Mouse (Mus musculus) kidney, postnatal 10 days (tissue): ENCODE results near the gene Cmtr1.
"Not testable (repeated sequence)": the region's sequence is repeated elsewhere in the genome, so short reads cannot be mapped to it uniquely, and the experiment has no call there.

Experiments
- DNase-seq: peaks from one replicate; pipeline ENCODE4 v3.0.0; 2021; ENCODE audit warnings: mixed read lengths

Gene Cmtr1

DNA sequence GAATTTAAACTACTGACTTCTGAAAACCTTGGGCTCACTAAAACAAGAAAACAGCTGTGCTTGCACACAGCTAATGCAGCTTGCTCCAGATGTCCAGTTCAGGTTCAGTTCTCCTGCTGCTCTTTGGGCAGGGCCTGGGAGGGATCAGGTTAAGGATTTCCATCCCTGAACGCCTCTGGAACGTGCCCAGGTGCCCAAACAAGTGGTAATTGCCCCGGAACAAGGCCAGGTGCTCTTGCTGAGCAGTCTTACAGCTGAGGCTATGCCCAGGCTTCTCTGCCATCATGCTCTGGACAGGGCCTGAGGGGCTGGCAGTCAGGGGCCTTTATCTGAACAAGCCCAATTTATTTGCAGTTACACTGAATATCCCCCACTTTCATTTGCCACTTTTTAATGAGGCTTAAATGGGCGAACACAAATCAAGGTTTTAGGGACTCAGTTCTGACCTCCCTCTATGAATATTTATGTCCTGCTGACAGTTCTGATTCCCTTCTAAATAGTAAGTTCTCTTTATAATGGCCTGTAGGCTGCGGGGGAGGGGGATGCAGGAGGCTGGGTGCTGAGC lies 46.7 kb downstream of the Cmtr1 start:
- DNase-seq, result no peak

DNA sequence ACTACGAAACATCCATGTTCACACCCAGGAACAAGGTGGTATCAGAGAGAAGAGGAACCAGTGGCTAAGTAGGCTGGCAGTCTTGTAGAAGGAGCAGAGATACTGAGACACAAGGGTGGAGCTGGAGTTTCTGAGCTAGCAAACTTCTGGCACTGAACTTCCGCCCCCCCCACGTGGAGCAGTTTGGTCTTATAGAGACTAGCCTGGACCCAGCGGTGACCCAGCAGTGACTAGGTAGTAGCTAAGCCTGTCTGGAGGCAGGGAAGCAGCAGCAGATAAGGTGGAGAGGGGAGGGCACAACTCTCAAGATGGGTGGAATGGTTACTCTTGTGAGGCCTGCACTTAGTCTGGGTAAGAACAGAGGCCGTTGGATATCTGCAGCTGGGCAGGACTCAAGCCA lies 48.4 kb downstream of the Cmtr1 start:
- DNase-seq, result no peak

DNA sequence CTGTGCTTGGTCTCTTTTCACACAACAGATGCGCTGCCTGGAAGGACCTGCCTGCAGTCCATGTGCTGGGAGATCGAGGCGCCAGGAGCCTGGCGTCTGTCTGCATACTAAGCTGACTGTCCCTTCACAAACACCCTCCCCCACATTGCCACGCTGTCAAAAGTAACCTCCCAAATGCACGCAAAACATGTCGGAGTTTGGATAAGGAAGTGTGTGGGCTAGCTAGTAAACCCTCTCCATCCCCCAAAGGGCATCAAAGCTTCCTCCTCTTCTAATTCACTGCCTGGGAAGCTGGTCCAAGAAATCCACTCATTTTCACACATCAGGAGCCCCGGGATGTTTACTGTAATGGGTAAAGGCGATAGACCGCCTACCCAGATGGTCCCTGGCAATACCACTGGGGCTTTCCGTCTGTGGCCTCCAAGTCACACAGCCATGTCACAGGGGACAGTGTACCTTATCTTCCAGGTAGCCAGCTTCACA lies 50.2 kb downstream of the Cmtr1 start:
- no peak for DNase-seq

DNA sequence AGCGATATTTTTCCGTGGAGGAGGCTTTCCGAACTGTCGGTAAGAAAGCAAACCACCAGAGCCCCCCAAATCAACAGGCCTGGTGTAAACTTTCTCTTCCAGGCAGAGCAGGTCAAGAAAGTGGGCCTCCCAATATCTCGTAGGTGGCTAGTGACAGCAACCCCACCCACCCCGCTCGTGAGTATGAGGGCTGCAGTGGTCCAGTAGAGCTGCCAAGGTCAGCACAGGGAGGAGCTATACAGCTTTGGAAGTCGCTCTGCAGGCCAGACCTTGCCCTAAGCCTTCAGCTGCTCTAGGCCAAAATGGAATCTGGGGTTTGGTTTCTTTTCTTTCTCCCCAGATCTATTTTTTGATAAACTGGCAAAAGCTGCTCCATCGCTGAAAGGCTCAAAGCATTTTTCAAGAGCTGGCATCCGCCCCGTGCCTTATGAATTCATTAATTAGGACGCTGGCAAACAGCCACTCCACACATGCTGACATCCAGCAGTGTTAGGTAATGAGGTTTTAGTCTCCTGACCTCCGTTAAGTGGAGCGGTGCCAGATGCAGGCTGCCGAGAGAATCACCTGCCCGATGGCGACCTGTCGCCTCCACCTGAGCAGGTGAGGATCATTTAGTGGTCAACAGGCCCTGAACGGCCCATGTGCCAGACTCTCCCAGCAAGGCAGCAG lies 50.8 kb downstream of the Cmtr1 start:
- peak; percentile 77 for DNase-seq

DNA sequence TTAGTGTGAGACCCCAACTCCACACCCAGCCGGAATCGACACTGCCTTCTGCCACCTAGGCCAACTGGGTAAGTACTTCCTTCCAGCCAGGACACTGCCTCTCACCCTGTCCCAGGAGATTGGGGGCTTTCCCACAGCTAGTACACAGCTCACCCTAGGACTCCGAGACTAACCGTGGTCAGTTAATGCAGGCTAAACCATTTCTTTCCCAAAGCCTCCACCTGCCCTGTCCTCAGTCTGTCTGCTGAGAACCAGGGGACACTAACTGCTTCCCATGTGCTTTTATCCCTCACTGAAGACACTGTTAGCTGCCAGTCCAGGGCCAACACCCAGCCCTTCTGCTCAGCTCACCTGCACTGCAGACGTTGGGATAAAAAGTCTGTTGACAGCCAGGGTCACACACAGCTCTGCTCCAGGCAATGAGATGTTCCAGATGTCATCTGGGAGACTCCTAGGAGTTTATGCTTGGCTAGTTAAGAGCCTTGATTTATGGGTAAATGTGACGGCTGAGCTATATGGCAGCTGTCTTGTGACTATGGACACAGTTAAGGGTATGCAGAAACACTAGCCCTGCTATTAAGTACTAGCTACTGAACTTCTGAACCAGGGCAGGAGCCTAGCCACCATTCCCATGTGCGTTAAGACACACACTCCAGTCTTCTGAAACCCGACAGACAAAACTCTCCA lies 51.5 kb downstream of the Cmtr1 start:
- no peak for DNase-seq

DNA sequence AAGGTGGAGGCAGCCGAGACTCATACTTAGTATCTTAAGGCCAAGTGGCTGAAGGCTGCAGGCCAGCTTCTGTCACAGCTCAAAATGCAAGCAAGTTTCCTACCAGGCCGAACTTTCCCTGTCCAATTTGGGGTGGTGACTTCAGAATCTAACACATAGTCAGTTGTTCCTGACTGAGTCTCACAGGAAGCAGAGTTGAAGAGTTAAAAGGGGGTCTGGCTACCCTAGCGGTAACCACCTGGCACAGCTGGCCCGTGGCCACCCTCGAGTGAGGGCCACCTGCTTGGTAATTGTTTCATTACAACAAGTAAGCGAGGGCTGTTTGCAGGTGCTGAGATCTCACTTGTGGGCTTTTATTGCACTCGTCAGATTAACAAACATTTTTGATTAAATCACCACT lies 52.2 kb downstream of the Cmtr1 start:
- DNase-seq, result no peak

DNA sequence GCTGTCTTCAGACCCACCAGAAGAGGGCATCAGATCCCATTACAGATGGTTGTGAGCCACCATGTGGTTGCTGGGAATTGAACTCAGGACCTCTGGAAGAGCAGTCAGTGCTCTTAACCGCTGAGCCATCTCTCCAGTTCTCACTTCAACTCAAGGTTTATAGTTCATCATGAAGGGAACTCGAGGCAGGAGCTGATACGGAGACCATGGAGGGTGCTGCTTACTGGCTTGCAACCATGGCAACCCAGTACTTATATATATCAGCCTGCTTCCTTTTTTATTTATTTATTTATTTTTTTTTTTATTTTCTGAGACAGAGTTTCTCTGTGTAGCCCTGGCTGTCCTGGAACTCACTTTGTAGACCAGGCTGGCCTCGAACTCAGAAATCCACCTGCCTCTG lies 53.3 kb downstream of the Cmtr1 start:
- DNase-seq, result not testable (repeated sequence)

DNA sequence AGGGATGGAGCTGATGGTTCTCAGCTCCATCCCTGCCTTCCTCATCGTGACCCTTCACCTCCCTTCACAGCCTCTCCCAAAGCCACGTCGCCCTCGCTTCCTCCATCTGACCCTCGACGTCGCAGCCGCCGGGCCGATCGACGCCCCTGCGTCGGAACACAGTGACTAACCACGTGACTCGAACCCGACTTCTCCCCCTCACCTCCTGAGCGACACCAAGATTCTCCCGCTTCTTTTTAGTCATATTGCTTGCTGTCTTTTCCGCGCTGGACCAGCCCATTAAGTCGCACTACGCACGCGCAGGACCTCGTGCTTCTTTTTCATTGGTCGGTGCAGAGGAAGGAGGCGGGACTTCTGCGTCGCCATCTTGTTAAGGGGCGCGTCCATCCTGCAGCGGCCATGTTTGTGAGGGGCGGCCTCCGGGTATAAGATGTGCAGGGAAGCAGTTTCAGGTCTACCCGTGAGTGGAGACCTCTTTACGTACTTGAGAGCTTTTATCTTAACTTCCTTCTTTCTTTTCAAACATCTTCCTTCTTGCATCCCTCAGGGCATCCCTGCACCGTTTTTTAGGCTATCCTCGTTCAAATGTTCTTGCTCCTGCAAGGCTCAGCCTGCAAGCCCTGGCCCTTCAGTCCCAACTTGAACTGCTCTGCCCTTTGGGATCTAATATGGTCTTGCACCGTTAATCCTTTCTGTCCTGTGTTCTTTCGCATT lies 56.5 kb downstream of the Cmtr1 start, which contains the start of gene Ccdc167:
Gene Ccdc167 (minus strand): TSS at position 313 of the 714 bp plus-strand sequence.
- DNase-seq, result peak; percentile 96

DNA sequence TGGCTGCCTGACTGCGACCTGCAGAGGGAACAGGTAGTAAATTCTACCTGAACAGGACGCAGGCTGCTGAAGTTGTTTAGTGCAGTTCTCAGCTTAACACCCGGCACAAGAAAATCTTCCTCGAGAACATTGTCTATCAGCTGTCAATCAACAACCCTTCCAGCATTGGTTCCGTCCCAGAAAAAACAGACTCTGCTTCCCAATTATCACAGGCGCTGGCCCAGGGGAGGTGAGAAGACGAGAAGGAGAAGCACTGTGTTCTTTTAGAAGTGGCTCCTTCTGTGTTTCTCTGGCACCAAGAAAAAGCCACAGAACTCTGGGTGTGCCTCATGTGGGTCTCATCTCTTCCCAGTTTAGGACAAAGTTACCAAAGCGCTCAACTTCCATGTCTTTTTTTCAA lies 58.3 kb downstream of the Cmtr1 start:
- DNase-seq, result no peak

DNA sequence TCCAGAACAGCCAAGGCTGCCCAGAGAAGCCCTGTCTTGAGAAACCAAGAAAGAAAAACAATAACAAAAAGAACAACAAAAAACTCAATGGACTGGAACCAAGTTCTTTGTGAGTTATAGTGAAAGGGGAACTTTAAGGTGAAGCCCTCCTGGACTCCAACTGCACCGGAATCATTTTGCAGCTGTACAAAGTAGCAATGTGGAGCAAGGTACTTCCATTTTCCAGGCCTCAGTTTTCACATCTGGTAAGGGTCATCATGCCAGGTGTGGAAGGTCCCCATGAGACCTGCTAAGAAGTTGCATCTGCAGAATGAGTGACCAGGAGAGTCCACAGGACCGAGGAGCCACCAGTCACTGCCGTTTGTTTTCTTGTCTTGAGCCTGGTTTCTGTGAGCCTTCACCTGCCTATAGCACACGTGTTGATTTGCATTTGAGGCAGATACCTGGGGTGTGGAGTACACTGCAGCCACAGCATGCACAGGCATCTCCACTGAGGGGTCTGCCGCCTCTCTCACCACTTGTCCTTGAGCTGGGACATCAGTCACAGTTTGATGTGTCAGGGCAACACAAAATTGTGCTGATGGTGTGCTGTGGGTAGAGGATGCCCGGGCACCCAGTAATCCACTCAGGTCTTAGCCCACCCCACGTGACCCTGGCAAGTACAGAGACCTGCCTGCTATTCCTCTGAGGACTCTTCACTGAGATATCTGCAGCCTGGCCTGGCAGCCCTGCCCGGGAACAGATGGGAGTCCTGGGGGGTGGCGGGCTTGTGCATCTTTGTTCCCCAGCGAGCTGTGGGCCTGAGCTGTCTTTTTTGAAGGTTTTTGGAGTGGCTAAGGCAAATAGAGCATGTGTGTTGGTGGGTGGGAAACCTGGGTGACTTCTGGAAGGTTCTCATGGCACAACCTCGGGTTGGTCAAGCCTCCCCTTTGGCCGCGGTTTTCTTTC lies 59.5 kb downstream of the Cmtr1 start:
- DNase-seq, result no peak

DNA sequence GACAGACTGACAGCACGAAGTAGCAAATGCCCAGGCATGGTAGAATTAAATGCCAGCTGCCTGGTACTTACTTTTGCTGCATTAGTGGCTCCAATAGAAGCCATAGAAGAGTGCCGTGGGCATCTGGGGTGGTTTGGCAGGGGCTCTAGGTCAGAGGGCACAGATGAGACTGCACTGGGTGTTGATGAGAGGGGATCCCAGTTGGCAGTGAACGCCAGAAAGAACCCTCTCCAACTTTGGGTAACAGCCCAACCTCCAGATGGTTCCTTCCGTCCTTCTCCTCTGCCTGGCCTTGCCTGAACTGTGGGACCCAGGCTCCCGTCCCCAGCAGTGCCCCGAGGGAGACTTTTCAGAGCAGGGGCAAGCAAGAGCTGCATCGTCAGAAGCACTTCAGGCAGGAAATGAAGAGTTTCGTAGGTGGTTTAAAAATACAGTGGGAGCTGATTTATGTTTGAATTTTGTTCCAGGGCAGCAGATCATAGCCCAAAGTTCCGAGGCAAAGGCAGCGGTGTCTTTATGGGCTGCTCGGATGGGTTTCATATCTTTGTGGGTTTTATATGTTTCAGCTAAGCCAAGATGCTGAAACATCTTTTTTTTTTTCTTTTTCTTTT lies 60.5 kb downstream of the Cmtr1 start:
- no peak for DNase-seq

DNA sequence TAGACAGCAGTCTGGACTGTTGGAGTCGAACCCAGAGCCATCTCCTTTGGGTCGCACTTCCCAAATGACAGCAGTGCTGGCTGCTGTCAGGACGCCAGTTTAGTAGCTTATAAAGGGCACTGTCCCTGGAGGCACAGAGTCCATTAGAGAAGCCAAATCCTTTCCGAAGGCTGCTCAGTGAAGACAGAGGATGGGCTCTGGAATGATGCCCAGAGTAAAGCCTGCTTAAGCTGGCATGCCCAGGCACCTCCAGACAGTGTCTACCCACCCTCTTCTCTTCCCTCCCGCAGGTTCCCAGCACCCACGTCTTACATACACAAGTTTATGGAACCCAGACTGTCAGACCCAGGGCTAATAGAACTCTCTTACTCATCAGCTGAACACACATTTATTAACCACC lies 64.2 kb downstream of the Cmtr1 start:
- no peak for DNase-seq

DNA sequence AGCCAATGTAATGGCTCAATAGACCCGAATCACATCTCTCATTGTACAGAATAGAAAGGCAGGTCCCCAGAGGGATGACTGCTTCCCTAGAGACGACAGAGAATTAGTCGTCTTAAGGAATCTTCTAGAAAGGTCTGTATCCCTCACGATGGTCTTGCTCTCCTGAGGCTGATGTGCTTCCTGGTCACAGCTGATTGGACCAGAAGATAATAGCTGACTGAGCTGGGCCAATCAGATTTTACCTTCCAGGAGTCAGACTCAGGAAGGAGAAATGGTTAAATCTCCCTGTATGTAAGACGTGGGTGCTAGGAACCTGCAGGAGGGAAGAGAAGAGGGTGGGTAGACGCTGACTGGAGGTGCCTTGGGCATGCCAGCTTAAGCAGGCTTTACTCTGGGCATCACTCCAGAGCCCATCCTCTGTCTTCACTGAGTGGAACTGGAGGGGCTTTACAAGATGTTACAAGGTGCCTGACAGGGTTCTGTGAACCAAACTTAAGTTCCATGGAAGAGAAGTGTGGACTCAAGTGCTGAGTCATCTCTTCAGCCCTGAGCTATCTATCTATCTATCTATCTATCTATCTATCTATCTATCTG lies 64.7 kb downstream of the Cmtr1 start:
- DNase-seq, result no peak

DNA sequence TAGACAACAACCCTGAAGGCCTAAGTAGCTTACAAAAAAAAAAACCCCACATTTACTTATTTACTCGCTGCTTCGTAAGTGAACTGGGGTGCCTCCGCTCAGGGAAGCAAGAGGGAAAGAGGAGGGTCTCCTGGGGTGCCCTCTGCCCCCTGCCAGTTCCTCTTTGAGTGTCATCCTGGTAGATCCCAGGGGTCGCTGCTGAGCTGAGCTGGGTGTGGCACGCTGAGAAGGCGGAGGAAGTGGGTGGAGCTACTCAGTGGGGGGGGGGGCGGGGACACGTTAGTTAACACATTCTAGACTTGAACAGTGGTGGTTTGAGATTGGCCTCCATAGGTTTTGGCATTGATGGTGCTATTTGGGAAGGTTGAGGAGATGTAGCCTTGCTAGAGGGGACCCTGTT lies 67.7 kb downstream of the Cmtr1 start:
- no peak for DNase-seq

DNA sequence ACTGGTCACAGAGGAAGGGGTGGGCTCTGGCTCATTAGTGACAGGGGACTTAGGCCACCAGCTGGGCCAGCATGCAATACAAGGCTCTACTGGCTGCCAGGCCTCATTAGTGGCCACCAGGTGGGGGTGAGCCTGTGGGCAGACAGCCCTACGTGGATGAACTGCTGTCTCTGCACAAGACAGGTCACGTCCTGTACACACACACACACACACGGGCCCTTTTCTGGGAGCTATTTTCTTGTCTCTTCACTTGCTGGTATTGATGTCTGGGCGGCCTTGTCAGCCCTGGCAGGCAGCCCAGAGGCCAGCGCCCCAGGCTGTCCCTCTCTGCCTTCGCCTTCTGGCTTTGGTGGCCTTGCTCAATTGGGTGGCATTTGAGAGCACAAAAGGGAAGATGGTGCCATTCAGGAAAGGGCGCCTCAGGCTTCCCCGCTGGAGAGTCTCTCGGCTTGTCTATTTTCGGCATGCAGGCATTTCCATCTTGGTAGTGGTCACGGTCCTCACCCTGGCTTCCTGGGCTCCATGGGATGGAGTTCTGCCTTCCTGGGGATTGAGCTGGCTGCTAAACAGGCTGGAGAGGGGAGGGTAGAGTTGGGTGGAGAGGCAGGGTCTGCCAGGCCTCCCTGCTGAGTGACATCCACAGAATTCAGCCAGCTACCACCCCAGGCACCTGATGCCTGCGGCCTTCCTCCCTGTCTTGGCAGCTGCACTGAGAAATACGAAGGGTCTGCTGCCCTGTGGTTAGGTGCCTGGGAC lies 70.3 kb downstream of the Cmtr1 start:
- no peak for DNase-seq

DNA sequence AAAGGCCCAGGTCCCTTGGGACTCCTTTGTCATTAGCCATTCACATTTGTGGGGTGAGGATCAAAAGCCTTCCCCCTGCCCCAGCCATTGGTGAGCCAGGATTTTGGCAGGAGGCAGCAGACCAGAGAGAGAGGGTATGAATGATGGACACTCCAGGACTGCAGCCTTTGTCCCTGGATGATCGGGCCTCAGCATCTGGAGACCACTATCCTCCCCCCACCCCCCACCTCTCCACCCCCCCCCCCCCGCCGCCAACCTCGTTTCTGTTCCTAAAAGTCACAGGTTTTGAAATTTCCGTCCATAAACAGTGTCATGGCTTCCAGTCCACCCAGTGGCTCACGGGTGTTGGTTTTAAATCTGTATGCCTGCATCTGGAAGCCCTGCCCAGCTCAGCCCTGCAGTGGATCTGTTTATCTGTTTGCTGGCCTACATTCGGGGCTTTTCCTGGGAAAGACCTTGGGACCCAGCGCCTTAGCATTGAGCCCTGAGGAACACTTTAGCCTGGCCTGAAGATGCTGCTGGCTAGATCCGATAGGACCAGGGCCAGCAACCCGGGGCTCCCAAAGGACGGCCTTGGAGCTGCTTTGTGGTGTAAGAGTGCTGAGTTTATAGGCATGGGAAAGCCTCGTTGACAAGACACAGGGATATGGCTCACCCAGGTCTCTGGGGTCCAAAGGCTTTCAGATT lies 71.0 kb downstream of the Cmtr1 start:
- no peak for DNase-seq

DNA sequence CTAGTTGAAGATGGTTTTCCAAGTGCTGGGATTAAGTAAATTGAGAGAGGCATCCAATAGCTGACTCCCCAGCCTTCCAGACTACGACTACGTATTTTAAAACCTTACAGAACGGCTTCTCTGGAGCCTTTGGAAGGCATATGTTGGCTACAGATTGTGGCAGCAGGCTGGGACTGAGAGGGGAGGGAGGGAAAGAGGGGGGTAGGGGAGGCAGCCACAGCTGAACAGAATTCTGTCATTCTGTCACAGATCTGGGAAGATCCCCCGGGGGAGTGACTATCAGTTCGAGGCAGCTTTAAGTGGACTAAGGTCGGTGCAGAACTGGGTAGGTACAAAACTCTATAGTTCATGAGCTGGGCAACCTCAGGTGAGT lies 71.5 kb downstream of the Cmtr1 start:
- no peak for DNase-seq

DNA sequence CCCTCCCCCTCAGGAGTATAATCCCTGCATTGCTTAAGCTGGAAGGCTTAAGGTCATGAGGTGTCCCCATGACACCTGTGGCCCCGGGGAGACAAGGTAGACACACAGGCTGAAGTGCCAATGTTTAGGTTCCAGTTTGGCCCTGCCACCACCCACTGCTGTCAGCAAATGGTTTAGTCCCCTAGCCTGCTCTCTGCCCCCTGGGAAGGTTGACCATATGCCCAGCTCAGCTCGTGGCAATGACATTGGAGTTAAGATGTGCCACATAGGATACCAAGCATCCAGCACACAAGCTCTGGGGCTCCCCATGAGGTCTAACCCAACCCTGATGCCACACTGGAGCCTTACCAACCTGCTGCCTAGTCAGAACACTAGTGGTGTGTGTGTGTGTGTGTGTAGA lies 72.1 kb downstream of the Cmtr1 start:
- no peak for DNase-seq

DNA sequence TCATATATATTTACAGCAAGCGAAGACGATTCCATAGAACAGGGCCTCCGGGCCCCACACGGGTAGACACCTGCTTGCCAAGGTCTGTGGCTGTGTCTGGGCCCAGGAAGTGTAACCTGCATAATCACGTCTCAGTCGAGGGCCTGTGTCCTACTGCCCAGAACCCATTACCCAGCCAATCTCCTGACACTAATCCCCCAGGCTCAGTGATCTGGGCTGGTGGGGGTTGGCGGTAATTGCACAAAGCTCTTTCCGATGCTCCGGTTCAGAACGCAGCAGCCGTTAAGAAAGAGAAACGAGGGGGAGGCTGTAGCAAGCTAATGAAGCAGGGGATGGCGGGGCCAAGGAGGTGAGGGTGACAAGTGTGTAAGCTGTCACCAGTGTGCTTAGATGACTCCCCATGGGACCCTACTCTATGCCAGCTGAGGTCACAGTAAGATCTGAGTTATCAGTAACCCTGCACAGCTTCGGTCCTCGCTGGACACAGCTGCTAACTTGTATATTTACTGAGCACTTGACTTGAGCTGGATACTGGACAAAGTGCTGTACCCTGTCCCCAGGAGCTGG lies 76.1 kb downstream of the Cmtr1 start:
- no peak for DNase-seq
